Mouse (Mus musculus): ENCODE results near the gene Gm4340.
"Not testable (repeated sequence)": the region's sequence is repeated elsewhere in the genome, so short reads cannot be mapped to it uniquely, and the experiment has no call there.

- TF ChIP-seq POLR2A (IDR thresholded peaks at IDR 0.05; ENCODE audit: control insufficient read depth, extremely low read depth, insufficient read depth, low read length, poor library complexity); CTCF (IDR thresholded peaks at IDR 0.05; ENCODE audit: borderline replicate concordance, control insufficient read depth, extremely low read depth, insufficient read depth, low read length, poor library complexity): not testable (repeated sequence)
Measured at GRCm38 (mm10) chr10:104159706-104160105, 34.1 kb upstream of the Gm4340 start, which contains the start of gene Gm8764.
